Mouse (Mus musculus): ENCODE measurements around the gene 1110002E22Rik. TPM values are rescaled to one million over a fixed set of nuclear protein-coding genes. Genes with fewer than 3 reads are reported as not detected.
A peak's percentile ranks its signal among the peaks of the same experiment; 100 is the strongest.

1110002E22Rik gene
- total and polyA plus RNA-seq, 2 experiments: under 0.01 TPM; not detected in 1

GRCm38 (mm10) chr3:138129110-138129509 lies 64.3 kb downstream of the 1110002E22Rik start:
- H3K4me3 ChIP-seq (ENCODE audit: insufficient read depth, low read depth, low read length): peak overlapping the region; percentile 64

DNA sequence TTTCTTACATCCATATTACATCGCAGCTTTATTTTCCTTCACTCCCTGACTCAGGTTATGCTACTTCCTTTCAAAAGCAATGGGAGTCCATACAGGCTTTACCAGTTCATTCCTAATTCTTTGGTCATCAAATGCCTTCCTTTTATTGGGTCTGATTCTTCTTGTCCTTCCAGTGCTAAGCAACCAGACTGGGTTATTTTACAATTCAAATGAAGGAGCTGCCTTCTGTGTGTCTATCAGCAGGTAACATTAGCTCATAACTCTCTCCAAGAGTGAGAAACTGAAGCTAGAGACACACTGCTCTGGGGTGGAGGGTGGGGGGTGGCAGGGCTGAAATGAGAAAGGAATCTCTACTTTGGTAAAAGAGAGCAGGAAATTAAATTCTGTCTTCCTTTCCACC lies 65.8 kb downstream of the 1110002E22Rik start:
- H3K9ac ChIP-seq (ENCODE audit: low read depth, low read length): peak overlapping the region; percentile 75
- peaks cover 25% of the 10 kb centered on the region for H3K4me1 ChIP-seq (ENCODE audit: control insufficient read depth, insufficient read depth, low read length)
- peak overlapping the region; percentile 66 for H3K27ac ChIP-seq (replicated peaks; ENCODE audit: insufficient read depth, low read depth, low read length)
- peaks cover 6% of the 10 kb centered on the region for H3K36me3 ChIP-seq (ENCODE audit: control insufficient read depth, insufficient read depth, low read length)
- 20% methylated on average over 1 of the region's 1 CpGs for WGBS
- TF ChIP-seq CTCF (IDR thresholded peaks at IDR 0.05; ENCODE audit: low read depth, low read length) (no peak), POLR2A (IDR thresholded peaks at IDR 0.05; ENCODE audit: extremely low read depth, insufficient read depth, low read length) (no peak)
- no peaks in the 10 kb centered on the region for H3K27me3 ChIP-seq (ENCODE audit: control insufficient read depth, insufficient read depth, low read length)
- H3K4me3 ChIP-seq (ENCODE audit: insufficient read depth, low read depth, low read length): peak overlapping the region; percentile 64
- peaks cover 23% of the 10 kb centered on the region for H3K79me2 ChIP-seq (ENCODE audit: control insufficient read depth, insufficient read depth, low read length)
- DNase-seq (ENCODE audit: extremely low read depth, low read depth, low spot score): peak; percentile 47

More at GRCm38 (mm10) chr3:138129110-138129509, 64.3 kb downstream of the 1110002E22Rik start:
- Histone ChIP-seq H3K79me2 (ENCODE audit: control insufficient read depth, insufficient read depth, low read length) (peaks cover 28% of the 10 kb centered on the region), H3K4me1 (ENCODE audit: control insufficient read depth, insufficient read depth, low read length) (peaks cover 22% of the 10 kb centered on the region), H3K27me3 (ENCODE audit: control insufficient read depth, insufficient read depth, low read length) (no peaks in the 10 kb centered on the region), H3K27ac (replicated peaks; ENCODE audit: insufficient read depth, low read depth, low read length) (peak overlapping the region; percentile 63), H3K36me3 (ENCODE audit: control insufficient read depth, insufficient read depth, low read length) (peaks cover 21% of the 10 kb centered on the region), H3K9ac (ENCODE audit: low read depth, low read length) (peak overlapping the region; percentile 61)
- no peak for TF ChIP-seq POLR2A (IDR thresholded peaks at IDR 0.05; ENCODE audit: extremely low read depth, insufficient read depth, low read length)
- peak; percentile 94 for DNase-seq (ENCODE audit: extremely low read depth, low read depth, low spot score)
- 29% methylated on average over 6 of the region's 6 CpGs for WGBS

Other genes starting within 250 kb of the 1110002E22Rik start
- gene H2afz, start 200.6 kb upstream of the 1110002E22Rik start, total RNA-seq (2014; rRNA removed): 134 and 180 TPM in 2 replicates
- gene H2afz, start 200.6 kb upstream of the 1110002E22Rik start, polyA plus RNA-seq (2012; rRNA removed): 113 and 141 TPM in 2 replicates
- 5.9 and 6.2 TPM in 2 replicates for gene Dnajb14, start 197.4 kb upstream of the 1110002E22Rik start, total RNA-seq (2014; rRNA removed)
- gene Dnajb14, start 197.4 kb upstream of the 1110002E22Rik start, polyA plus RNA-seq (2012; rRNA removed): 2.2 and 2.9 TPM in 2 replicates
- 24.5 and 26.8 TPM in 2 replicates for gene Lamtor3, start 146.5 kb upstream of the 1110002E22Rik start, total RNA-seq (2014; rRNA removed)
- gene Lamtor3, start 146.5 kb upstream of the 1110002E22Rik start, polyA plus RNA-seq (2012; rRNA removed): 10.8 and 11.1 TPM in 2 replicates
- gene Dapp1, start 83.5 kb upstream of the 1110002E22Rik start, total RNA-seq (2014; rRNA removed): 1.4 and 1.6 TPM in 2 replicates
- gene Dapp1, start 83.5 kb upstream of the 1110002E22Rik start, polyA plus RNA-seq (2012; rRNA removed): 0.32 and 0.59 TPM in 2 replicates
- gene Gm5105, start 2.3 kb downstream of the 1110002E22Rik start, total RNA-seq (2014; rRNA removed): not detected in 2 replicates
- not detected in 2 replicates for gene Gm5105, start 2.3 kb downstream of the 1110002E22Rik start, polyA plus RNA-seq (2012; rRNA removed)
- 2.3 and 3.8 TPM in 2 replicates for gene Trmt10a, start 78.4 kb downstream of the 1110002E22Rik start, total RNA-seq (2014; rRNA removed)
- 0.95 and 1.0 TPM in 2 replicates for gene Trmt10a, start 78.4 kb downstream of the 1110002E22Rik start, polyA plus RNA-seq (2012; rRNA removed)
- 183 and 204 TPM in 2 replicates for gene Mttp, start 79.9 kb downstream of the 1110002E22Rik start, total RNA-seq (2014; rRNA removed)
- gene Mttp, start 79.9 kb downstream of the 1110002E22Rik start, polyA plus RNA-seq (2012; rRNA removed): 51.7 and 56.0 TPM in 2 replicates
- gene 4930579F01Rik, start 128.8 kb downstream of the 1110002E22Rik start, total RNA-seq (2014; rRNA removed): not detected in 2 replicates
- not detected in 2 replicates for gene 4930579F01Rik, start 128.8 kb downstream of the 1110002E22Rik start, polyA plus RNA-seq (2012; rRNA removed)
- 1.2 and 1.5 TPM in 2 replicates for gene Adh7, start 152.7 kb downstream of the 1110002E22Rik start, total RNA-seq (2014; rRNA removed)
- 0.40 and 1.7 TPM in 2 replicates for gene Adh7, start 152.7 kb downstream of the 1110002E22Rik start, polyA plus RNA-seq (2012; rRNA removed)
- gene Adh1, start 195.9 kb downstream of the 1110002E22Rik start, total RNA-seq (2014; rRNA removed): 2,711 and 3,373 TPM in 2 replicates
- 3,177 and 3,191 TPM in 2 replicates for gene Adh1, start 195.9 kb downstream of the 1110002E22Rik start, polyA plus RNA-seq (2012; rRNA removed)
- gene Adh6a, start 248.2 kb downstream of the 1110002E22Rik start, total RNA-seq (2014; rRNA removed): not detected in 2 replicates
- not detected in 2 replicates for gene Adh6a, start 248.2 kb downstream of the 1110002E22Rik start, polyA plus RNA-seq (2012; rRNA removed)

All from liver, adult 2 months (tissue).